Mouse (Mus musculus) lung, postnatal 0 days (tissue): ENCODE data around the gene Nucb1.

Experiments used
- CTCF ChIP-seq: IDR thresholded peaks from 2 replicates; pipeline ENCODE4 v1.5.1; 2016; ENCODE audit warnings: antibody characterized with exemption, mild to moderate bottlenecking
- EP300 ChIP-seq: IDR thresholded peaks from 2 replicates; pipeline ENCODE4 v1.6.1; 2016; ENCODE audit warnings: antibody characterized with exemption, mild to moderate bottlenecking, control low read depth

- TF ChIP-seq CTCF = no peak
- TF ChIP-seq EP300 = no peak
These were observed 52.8 kb downstream of the Nucb1 start for GRCm38 (mm10) chr7:45457204-45458060.
